Mouse (Mus musculus) forebrain, embryonic 10.5 days (tissue): Measurements from ENCODE around the gene AW822073. TPM values are rescaled to one million over a fixed set of nuclear protein-coding genes. Genes with fewer than 3 reads are reported as not detected.
"Not testable (repeated sequence)": the region's sequence is repeated elsewhere in the genome, so short reads cannot be mapped to it uniquely, and the experiment has no call there.

Experiments
- DNase-seq: peaks from one replicate; pipeline ENCODE4 v3.0.0-alpha.2; 2017; ENCODE audit warnings: low spot score; ENCODE audit errors: extremely low spot score
- H3K27ac ChIP-seq: fragments of 300-500 bp; sonication (generic); 2 replicates; pipeline ENCODE4 v1.5.1; 2016; ENCODE audit warnings: mild to moderate bottlenecking
- H3K27me3 ChIP-seq: fragments of 300-500 bp; sonication (generic); 2 replicates; pipeline ENCODE4 v1.6.1; 2016; ENCODE audit warnings: mild to moderate bottlenecking; ENCODE audit not compliant: poor library complexity, severe bottlenecking
- H3K36me3 ChIP-seq: fragments of 300-500 bp; sonication (generic); replicated peaks from 2 replicates; pipeline ENCODE4 v1.6.1; 2016; ENCODE audit warnings: mild to moderate bottlenecking, moderate library complexity
- H3K4me1 ChIP-seq: fragments of 300-500 bp; sonication (generic); 2 replicates; pipeline ENCODE4 v1.6.1; 2016
- H3K4me3 ChIP-seq: fragments of 300-500 bp; sonication (generic); 2 replicates; pipeline ENCODE4 v1.5.1; 2016; ENCODE audit warnings: mild to moderate bottlenecking, moderate library complexity
- H3K9me3 ChIP-seq: fragments of 300-500 bp; sonication (generic); 2 replicates; pipeline ENCODE4 v1.6.1; 2016; ENCODE audit warnings: mild to moderate bottlenecking, moderate library complexity
- WGBS: fragments of 180-500 bp; shearing (Covaris S2); methylation state at CpG from one replicate; pipeline ENCODE4 v1.1.7; 2016; 5-methylcytosine and 5-hydroxymethylcytosine counted together
- polyA plus RNA-seq: library from polyadenylated mRNA; unstranded; fragments of >200 nt; fragmentation: Nextera tagmentation; extraction: Ambion mirVana; gene quantifications from 2 replicates; pipeline ENCODE4 v1.2.1, GENCODE M21; 2016

Gene AW822073
- not detected in 2 replicates for polyA plus RNA-seq

DNA sequence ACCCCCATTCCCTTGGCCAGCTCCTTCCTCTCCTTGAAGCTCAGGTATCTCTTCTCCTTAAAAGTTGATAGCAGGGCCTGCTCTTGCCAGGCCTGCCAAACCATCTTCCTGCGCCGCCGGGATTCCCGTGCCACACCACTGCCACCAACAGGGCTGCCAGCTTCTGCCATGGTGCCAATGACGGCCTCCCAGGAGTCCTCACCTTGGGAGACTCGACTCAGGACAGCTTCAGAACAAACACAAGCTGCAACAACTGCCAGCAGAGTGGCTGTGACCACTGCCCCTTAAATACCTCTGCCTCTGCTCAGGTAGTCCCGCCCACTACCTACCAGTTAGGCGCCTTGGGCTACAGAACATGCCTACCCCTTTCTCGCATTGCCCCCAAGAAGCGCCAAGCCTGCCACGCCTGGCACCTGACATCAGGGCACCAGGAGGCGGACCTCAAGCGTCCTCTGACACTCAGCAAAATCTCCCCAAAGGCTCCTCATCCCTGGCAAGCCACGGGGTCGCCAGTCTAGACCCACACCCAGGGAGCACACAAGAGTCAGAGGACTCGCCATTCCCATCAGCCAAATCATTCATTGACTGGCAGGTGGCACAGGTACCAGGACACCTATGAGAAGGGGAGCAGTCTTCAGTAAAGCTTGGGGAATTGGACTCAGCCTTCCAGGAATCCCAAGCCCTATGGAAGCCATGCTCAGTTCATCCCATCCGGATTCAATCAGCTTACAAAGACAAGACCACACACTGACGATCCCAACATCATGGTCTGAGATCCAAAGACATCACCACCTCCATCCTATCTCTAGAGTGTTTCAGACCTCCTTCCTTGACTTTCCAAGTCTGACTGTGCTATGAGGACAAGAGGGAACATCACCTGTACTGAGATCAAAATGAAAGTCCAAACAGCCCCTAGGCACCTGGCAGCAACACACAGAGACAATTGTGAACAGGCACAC lies at the start of gene AW822073:
AW822073 (minus strand) TSS at position 104 of the 959 bp plus-strand sequence.
- H3K27ac ChIP-seq, H3K4me1 ChIP-seq, H3K4me3 ChIP-seq, H3K36me3 ChIP-seq, H3K27me3 ChIP-seq: not testable (repeated sequence)
- 86% methylated on average over 18 of the region's 18 CpGs for WGBS
- H3K9me3 ChIP-seq: peaks cover 14% of the 10 kb centered on the region; the same call in 1 of the 2 replicates
- peak; percentile 50 for DNase-seq

- H3K27ac ChIP-seq: no peak overlapping the region
- DNase-seq: no peak
- H3K4me3 ChIP-seq: no peak overlapping the region
- peaks cover 52% of the 10 kb centered on the region for H3K36me3 ChIP-seq
- H3K9me3 ChIP-seq: no peaks in the 10 kb centered on the region
- H3K4me1 ChIP-seq: peaks cover 14% of the 10 kb centered on the region
- 82% methylated on average over 5 of the region's 5 CpGs for WGBS
- no peaks in the 10 kb centered on the region for H3K27me3 ChIP-seq
Measured at GRCm38 (mm10) chr10:58258466-58258865, 33.7 kb upstream of the AW822073 start.

DNA sequence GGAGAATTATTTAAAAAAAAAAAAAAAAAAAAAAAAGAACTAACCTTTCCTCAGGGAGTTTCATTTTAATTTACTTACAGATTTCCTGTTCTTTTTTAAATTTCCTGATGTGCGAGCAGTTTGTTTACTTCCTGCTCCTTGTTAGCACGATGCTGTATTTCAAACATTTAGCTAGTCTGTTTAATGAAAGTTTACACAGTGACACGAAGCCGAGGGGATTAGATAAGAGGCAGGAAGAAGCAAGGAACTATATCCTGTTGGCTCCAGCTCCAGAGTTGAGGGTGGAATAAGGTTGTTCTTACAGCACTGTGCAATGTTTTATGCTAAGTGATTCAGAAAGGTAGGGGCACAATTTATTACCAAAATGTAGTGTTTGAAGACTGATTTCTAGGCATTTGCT lies 31.2 kb upstream of the AW822073 start:
- WGBS: 20% methylated on average over 4 of the region's 4 CpGs
- Histone ChIP-seq H3K27ac (peak overlapping the region; percentile 92), H3K36me3 (peaks cover 30% of the 10 kb centered on the region), H3K9me3 (no peaks in the 10 kb centered on the region), H3K4me1 (peaks cover 14% of the 10 kb centered on the region), H3K27me3 (no peaks in the 10 kb centered on the region), H3K4me3 (peak overlapping the region; percentile 89)
- no peak for DNase-seq

- WGBS: under 1% methylated on average over 58 of the region's 58 CpGs
- no peaks in the 10 kb centered on the region for H3K9me3 ChIP-seq
- peak within 1 kb of the TSS; percentile 92 for H3K27ac ChIP-seq
- peaks cover 14% of the 10 kb centered on the region for H3K4me1 ChIP-seq
- peak; percentile 93 for DNase-seq
- peak within 1 kb of the TSS; percentile 89 for H3K4me3 ChIP-seq
- no peaks in the 10 kb centered on the region for H3K27me3 ChIP-seq
- H3K36me3 ChIP-seq: peaks cover 24% of the 10 kb centered on the region
Measured at GRCm38 (mm10) chr10:58255213-58255892, 30.6 kb upstream of the AW822073 start, which contains the start of gene Gcc2. TSS of gene Gcc2 (plus strand) at chr10:58255497.

DNA sequence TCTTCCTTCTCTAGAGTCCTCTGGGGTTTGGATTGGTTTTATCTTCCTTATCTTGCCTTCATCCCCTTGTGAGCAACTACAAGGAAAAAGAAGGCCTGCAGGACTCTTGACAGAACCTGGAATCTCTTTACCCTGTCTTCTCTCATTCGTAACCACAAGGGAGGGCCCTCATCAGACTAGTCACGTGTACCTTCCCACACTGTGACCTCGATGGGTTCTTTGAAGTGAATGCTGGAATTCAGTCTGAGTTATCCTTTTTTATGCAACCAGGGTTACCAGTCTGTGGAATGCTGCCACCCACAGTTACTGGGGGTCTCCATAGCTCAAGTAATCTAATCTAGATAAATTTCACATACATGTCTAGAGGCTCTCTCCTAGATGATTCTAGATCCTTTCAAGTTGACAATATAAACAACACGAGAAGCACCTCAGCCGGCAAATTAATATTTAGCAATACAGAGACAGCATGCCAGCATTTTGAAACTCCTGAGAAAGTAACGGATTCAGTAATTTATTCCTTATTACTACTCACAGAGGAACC lies 30.0 kb upstream of the AW822073 start:
- peaks cover 14% of the 10 kb centered on the region for H3K4me1 ChIP-seq
- H3K9me3 ChIP-seq: no peaks in the 10 kb centered on the region
- H3K4me3 ChIP-seq: peak overlapping the region; percentile 89
- H3K36me3 ChIP-seq: peaks cover 18% of the 10 kb centered on the region
- H3K27ac ChIP-seq: peak overlapping the region; percentile 92; the same call in 1 of the 2 replicates
- no peaks in the 10 kb centered on the region for H3K27me3 ChIP-seq
- WGBS: 50% methylated on average over 6 of the region's 6 CpGs
- DNase-seq: no peak

- no peak for DNase-seq
- Histone ChIP-seq H3K27me3 (no peaks in the 10 kb centered on the region), H3K36me3 (no peaks in the 10 kb centered on the region), H3K27ac (no peak overlapping the region), H3K9me3 (no peaks in the 10 kb centered on the region), H3K4me1 (peaks cover 1% of the 10 kb centered on the region), H3K4me3 (no peak overlapping the region)
- 33% methylated on average over 1 of the region's 1 CpGs for WGBS
Measured at GRCm38 (mm10) chr10:58249535-58249934, 24.8 kb upstream of the AW822073 start.

GRCm38 (mm10) chr10:58238984-58239740 lies 14.4 kb upstream of the AW822073 start:
- H3K27me3 ChIP-seq, H3K36me3 ChIP-seq, H3K4me3 ChIP-seq, H3K4me1 ChIP-seq, H3K27ac ChIP-seq: not testable (repeated sequence)
- WGBS: 88% methylated on average over 8 of the region's 8 CpGs
- H3K9me3 ChIP-seq: peaks cover 38% of the 10 kb centered on the region
- DNase-seq: peak; percentile 55

DNA sequence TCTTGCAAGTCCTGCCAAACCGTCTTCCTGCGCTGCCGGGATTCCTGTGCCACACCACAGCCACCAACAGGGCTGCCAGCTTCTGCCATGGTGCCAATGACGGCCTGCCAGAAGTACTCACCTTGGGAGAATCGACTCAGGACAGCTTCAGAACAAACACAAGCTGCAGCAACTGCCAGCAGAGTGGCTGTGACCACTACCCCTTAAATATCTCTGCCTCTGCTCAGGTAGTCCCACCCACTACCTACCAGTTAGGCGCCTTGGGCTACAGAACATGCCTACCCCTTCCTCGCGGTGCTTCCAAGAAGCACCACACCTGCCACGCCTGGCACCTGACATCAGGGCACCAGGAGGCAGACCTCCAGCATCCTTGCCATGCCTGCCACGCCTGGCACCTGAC lies 11.9 kb upstream of the AW822073 start, which contains the start of gene Gm4981:
Gm4981 (minus strand) TSS at position 89 of the 400 bp plus-strand sequence.
- H3K4me3 ChIP-seq: no peak within 1 kb of the TSS
- WGBS: 89% methylated on average over 10 of the region's 10 CpGs
- H3K4me1 ChIP-seq: no peaks in the 10 kb centered on the region
- H3K27me3 ChIP-seq: no peaks in the 10 kb centered on the region
- no peaks in the 10 kb centered on the region for H3K36me3 ChIP-seq
- no peak within 1 kb of the TSS for H3K27ac ChIP-seq
- H3K9me3 ChIP-seq: peaks cover 52% of the 10 kb centered on the region
- DNase-seq: no peak

DNA sequence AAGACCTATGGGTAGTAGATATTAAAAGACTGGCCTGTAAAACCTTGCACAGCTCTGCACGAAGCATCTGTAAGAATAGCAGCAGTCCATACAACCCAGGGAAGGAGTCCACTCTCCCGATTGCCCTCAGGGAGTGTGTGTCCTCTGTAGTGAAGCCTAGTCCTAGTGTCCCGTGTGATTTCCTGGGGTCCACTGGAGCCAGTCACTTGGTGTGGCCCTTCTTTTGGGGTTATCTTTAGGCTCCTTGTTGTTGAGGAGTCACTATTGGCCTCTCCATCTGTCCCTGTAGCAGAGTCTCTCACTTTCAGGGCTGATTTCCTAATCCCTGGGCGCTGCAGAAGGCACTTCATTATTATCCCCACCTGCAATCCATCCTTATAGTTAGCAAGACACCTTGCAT lies 10.3 kb upstream of the AW822073 start:
- H3K27ac ChIP-seq, H3K4me3 ChIP-seq, H3K4me1 ChIP-seq, H3K27me3 ChIP-seq, H3K36me3 ChIP-seq, DNase-seq: not testable (repeated sequence)
- WGBS: 87% methylated on average over 4 of the region's 4 CpGs
- H3K9me3 ChIP-seq: peaks cover 48% of the 10 kb centered on the region

DNA sequence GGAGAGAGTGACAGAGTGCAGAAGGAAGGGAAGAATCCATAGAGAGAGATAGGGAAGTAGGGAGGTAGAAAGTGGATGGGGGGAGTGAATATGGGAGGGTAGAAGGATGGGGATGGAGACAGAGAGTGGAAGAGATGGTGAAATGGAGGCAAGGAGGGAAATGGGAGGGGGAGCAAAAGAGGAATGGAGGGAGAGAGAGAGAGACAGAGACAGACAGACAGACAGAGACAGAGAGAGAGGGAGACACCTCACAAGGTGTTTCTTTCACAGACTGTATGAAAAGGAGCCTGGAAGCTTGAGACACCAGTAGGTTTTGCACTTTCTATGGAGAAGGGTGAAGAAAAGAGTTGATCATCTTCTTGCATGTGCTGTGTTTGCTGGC lies 9.0 kb upstream of the AW822073 start:
- H3K9me3 ChIP-seq: peaks cover 43% of the 10 kb centered on the region
- not testable (repeated sequence) for H3K27ac ChIP-seq, H3K27me3 ChIP-seq, DNase-seq, H3K4me3 ChIP-seq, H3K4me1 ChIP-seq, H3K36me3 ChIP-seq

GRCm38 (mm10) chr10:58233054-58233739 lies 8.5 kb upstream of the AW822073 start:
- not testable (repeated sequence) for H3K4me3 ChIP-seq, DNase-seq, H3K27ac ChIP-seq, H3K27me3 ChIP-seq, H3K36me3 ChIP-seq, H3K4me1 ChIP-seq
- H3K9me3 ChIP-seq: peaks cover 40% of the 10 kb centered on the region
- 83% methylated on average over 10 of the region's 10 CpGs for WGBS

DNA sequence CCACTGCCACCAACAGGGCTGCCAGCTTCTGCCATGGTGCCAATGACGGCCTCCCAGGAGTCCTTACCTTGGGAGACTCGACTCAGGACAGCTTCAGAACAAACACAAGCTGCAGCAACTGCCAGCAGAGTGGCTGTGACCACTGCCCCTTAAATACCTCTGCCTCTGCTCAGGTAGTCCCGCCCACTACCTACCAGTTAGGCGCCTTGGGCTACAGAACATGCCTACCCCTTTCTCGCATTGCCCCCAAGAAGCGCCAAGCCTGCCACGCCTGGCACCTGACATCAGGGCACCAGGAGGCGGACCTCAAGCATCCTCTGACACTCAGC lies 7.9 kb upstream of the AW822073 start, which contains the start of gene Duxf3:
Duxf3 (minus strand) TSS at position 35 of the 329 bp plus-strand sequence.
- not testable (repeated sequence) for H3K4me1 ChIP-seq, H3K27me3 ChIP-seq, DNase-seq, H3K4me3 ChIP-seq, H3K27ac ChIP-seq, H3K36me3 ChIP-seq
- H3K9me3 ChIP-seq: peaks cover 37% of the 10 kb centered on the region
- 86% methylated on average over 8 of the region's 8 CpGs for WGBS
